1 mouse cellular context compared by ENCODE assay signal in the genomic region with DNA sequence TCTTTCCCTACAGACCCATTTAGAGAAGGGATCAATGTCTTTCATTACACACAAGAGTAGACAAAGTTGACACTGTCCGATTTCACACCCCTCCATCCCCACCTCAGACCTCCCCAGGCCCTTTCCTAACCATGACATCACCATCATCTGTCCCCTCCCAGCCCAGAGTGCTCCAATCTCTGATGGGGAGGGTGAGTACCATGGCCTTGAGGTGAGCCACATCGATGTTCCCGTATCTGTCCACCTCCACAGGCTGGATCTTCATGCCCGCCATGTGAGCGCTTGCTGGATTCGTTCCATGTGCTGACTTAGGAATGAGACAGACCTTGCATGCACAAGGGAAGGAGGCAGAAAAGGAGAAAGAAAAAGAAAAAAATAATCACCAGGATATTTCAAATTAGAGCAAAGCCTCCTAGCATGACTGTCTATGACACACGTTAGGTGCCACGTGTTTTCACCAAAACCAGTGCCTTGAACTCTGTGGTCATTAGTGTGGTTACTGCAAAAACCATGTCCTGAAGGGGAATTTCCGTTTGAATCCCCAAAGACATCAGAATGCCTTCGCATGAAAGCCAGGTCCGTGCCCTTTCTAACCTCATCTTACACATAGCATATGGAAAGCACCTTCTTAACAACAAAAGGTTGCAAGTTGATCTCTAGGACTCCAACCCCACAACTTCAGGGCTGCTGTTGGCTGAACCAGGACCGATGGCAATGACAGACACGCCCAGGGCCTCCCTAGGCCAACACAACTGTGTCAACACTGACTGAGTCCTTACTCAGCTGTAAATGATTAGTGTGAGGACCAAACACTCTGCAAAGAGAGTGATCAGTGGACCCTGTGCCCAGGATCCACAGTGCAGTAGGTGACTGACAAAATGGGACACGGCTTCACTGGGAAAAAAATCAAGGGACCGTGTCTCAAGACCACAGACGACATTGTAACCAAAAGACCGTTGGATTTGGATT.
TF ChIP-seq lines count a peak whose summit lies in the region.

No protein-coding gene starts in this region.

TF ChIP-seq in CH12.LX, 34 proteins besides CTCF, POLR2A, EP300 and RAD21 (continued from another document):
- no peak for TF ChIP-seq CHD2 (IDR thresholded peaks at IDR 0.05; ENCODE audit: low read length)
- no peak for TF ChIP-seq JUN (IDR thresholded peaks at IDR 0.05; ENCODE audit: insufficient read depth, low read depth, low read length)
- no peak for TF ChIP-seq ZKSCAN1 (IDR thresholded peaks at IDR 0.05; ENCODE audit: borderline replicate concordance, low read depth, low read length)
- no peak for TF ChIP-seq ZMIZ1 (IDR thresholded peaks at IDR 0.05; ENCODE audit: low read depth, low read length)
- peak; percentile 35; the same call in 1 of the 2 replicates for TF ChIP-seq ELF1 (IDR thresholded peaks at IDR 0.05; ENCODE audit: low read depth, low read length)
- TF ChIP-seq MAX (IDR thresholded peaks at IDR 0.05; ENCODE audit: low read length), result peak; percentile 98
- no peak for TF ChIP-seq NRF1 (IDR thresholded peaks at IDR 0.05; ENCODE audit: low read depth, low read length)
- no peak for TF ChIP-seq ZNF384 (IDR thresholded peaks at IDR 0.05; ENCODE audit: low read depth, low read length)
- no peak for TF ChIP-seq GABPA (IDR thresholded peaks at IDR 0.05; ENCODE audit: insufficient replicate concordance, low read depth, low read length)
- TF ChIP-seq PAX5 (IDR thresholded peaks at IDR 0.05; ENCODE audit: low read length), result no peak
- TF ChIP-seq MYC (IDR thresholded peaks at IDR 0.05; ENCODE audit: low read depth, low read length), result peak; percentile 94
- TF ChIP-seq IRF4 (IDR thresholded peaks at IDR 0.05; ENCODE audit: low read depth, low read length), result peak; percentile 67; the same call in 1 of the 2 replicates
- TF ChIP-seq HCFC1 (IDR thresholded peaks at IDR 0.05; ENCODE audit: low read depth, low read length), result no peak
- TF ChIP-seq TBP (conservative IDR thresholded peaks at IDR 0.05; ENCODE audit: low read depth, low read length), result no peak
- peak; percentile 81 for TF ChIP-seq MAFK (IDR thresholded peaks at IDR 0.05; ENCODE audit: insufficient replicate concordance, low read length)
